Mouse (Mus musculus) A20 (cell line): ENCODE measurements at regions not wholly inside any gene's neighbourhood (a gene's known extent, or its start where the extent isn't known, plus 50 kb on each side); places are given as distances from the start of the nearest gene placed in this dataset.

ENCODE experiments used
- DNase-seq: peaks from one replicate; pipeline ENCODE4 v3.0.0-alpha.2; 2011; ENCODE audit warnings: low read depth, low spot score

DNA sequence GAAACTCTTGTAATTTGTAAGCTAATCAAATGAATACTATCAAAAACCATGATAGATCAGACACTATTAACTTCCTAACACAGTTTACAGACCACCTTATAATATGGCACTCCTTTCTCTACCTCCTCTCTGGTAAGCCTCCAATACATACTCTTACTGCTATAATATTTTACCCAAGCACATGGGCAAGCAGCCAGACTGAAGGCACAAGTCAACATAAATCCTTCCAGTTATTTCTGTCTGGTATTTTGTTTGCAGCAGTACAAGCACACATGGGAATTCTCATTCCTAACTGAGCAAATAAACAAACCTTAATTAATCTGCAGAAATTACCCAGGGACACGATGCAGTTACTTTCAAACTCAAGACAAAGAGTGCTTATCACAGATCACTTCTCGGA, 210.7 kb upstream of the Zc3h12c start:
- no peak for DNase-seq

DNA sequence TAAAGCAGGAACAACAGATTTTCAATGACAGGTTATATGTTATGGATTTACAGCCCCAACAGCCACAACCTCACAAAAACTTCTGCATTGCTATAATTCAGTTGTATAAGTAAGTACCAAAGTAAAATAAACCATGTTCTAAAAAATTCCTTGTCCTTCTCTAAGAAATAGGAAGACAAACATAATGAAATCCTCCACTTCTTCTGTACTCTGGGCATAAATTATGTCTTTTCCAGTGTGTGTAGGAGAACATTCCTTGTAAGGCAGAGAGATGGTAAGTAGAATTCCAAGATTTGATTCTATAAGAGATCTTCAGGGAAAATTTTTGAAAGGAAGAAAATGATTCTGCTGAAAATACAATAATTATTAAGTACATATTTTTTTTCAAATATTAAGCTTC, 209.4 kb upstream of the Zc3h12c start:
- DNase-seq: no peak

GRCm38 (mm10) chr9:52376914-52377313, 208.5 kb upstream of the Zc3h12c start:
- DNase-seq: no peak

DNA sequence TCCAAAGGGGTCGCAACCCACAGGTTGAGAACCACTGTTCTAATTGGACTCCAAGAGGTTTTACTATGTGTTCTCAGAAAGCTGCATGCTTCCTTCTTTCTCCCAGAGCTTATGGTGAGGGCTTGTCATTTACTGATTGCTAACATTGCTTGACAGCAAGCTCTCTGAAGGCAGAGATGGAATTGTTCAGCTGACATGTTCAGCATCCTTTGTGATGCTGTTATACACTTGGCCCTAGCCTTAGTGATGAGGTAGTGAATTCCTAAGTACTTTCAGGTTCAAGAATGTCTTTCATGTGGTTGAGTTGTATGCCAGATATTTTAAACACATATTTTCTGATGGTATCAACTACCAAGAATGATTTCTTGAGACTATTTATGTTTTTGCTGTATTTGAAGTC, 202.9 kb upstream of the Zc3h12c start:
- DNase-seq: no peak

DNA sequence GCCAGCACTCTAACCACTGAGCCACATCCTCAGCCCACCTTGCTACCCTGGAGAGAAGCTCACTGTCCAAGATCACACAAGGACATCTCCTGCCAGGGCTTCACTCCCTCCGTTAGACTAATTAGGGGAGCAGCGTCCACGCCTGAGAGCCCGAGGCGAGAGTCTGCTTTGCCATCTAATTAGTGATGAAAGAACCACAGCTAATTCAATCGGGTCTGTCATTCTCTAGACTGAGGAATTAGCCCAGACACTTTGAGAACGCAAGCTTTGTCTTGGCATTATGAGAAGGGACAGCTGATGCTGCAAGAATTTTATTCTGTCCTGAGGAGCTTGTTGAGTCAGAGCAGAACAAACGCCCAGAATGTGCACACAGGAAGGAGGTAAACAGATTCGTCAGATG, 200.5 kb upstream of the Zc3h12c start:
- DNase-seq: no peak

DNA sequence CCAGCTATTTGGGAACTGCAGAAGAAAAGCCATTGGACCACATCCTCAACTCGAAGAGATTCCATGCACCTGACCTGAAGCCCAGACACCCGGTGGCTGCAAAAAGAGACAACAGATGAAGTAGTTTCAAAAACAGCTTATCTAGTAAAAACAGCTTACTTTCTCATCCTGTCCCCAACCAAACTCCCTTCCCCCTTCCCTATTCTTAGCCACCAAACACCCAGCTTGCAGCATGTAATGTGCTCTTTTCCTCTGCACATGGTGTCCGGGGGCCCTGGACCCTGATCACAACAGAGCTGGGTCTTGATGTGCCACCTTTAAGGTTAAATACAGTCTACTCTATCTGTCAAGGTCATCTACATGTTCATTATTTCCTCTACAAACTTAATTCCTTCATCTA, 199.7 kb upstream of the Zc3h12c start:
- DNase-seq: no peak

DNA sequence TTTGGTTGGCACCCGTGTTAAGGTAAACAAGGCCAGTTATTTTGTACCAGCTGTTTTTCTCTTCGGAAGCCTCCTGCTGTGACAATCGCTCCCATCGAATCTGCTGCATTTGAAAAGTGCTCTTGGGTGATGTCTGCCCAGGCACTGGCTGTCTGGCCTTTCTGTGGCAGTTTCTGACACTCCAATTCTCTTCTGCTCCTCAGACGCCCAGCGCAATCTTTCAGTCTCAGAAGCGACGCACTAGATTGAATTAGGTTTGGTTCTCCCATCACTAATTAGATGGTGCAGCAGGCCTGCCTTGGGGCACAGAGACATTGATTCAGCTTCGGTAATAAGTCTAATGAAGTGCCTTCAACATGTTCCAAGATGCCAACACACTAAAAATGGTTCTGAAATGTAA, 197.7 kb upstream of the Zc3h12c start:
- DNase-seq: no peak

DNA sequence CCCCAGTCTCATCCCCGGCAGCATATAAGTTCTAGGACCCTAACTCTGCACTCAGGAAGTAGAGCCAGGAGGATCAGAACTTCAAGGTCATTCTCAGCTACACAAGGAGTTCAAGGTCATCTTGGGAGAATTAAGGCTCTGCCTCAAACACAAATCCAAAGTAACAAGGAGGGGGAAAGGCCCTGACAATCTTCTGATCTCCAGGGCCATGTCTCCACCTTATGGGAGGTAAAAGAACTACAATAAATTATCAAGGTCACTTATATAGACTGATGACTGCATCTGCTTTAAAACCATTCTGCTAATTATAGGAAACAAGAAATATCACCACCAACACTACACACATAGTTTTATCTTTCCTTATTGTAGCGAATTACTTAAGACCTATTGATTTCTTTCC, 193.2 kb upstream of the Zc3h12c start:
- DNase-seq: peak; percentile 16

- no peak for DNase-seq
Observed at GRCm38 (mm10) chr9:52359416-52359815, 191.0 kb upstream of the Zc3h12c start.

DNA sequence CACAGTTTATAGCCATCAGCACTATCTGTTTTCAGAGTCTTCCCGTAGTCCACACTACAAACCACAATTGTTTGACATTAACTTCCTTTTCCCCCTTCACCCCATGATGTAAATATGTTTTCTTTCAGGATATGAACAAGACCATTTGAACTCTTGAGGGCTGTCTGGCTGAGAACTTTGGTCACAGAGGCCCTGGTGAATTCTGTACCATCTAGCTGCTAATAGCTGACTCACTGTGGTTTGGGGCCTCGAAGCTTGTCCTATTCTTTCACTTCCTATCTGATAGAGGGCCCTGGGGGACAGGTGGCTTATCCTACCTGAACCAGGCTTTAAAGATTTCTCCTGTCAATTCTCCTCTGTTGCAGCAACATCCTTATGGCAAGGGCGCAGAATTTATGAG, 188.2 kb upstream of the Zc3h12c start:
- peak; percentile 25 for DNase-seq

DNA sequence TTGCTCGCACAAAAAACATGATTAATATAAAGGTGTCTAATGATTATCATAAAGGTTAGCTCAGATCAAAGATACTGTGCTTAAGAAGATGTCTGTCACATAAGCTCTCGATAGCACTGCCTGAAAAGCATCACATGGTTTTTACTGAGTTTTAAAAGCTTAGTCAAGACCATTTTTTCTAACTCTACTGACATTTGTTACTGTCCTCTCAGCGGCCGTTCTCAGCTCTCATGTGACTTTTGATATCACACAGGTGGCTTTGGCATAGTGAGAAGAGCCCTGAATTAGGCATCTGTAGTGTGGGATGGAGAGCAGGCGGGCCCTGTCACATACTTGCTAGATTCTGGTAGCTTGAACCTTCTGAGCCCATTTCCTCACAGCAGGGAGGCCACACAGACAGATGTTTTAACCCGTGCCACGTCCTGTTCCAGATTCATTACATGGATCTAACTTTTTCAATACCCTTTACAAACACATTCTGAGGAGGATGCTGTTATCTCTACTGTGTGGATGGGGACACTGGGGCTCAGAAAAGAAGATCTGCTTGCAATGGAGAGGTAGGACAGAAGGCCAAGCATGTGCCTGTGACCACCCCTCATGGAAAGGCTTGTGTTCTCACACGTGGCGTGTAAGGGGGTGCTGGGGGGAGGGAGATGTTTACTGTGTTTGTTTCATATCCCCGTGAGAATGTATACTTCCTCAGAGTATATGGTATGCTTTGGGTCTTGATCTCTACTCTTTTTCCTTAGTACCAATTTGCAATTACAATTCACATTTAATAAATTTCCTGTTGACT, 187.0 kb upstream of the Zc3h12c start:
- no peak for DNase-seq

DNA sequence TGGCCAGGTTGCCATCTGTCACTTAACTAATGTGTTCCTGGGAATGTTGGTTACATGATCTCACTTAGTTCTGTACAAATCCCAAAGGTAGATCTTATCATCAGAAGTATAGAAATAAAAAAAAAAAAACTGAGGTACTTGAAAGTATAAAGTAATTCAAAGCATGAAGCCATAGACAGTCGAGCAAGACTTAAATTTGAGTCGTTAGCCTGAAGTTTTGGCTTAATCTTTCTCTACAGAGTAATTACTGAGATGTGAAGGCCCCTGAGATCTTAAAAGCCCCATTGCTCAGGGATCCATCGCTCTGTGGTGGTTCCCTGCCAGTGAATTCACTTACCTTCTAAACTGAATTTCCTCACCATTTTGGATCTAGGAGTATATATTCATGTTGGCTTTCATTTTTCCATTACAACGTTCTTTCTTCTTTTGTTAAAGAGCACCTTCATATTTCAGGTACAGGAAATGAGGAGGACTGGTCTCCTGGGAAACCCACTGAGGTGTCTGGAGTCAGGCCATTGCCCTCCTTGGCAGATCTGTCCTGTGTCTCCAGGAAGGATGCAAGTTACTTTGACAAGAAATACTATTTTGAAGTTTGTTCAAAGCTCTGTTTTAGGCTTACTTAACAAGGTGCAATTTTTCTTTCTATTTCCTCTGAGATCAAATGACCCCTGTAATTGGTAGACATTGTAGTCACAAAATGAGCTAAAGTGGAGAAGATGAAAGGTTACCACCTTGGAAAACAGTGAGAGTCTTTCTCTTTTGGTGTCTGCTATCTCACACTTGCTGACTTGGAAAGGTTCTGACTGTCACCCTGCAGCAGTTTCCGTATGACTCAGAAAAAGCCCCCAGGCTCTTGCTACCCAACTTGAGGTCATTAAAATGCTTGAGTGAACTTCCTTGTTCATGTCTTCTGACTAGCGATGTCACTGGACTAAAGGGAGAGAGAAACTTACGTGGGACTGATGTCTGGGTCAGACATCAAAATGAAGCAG, 180.5 kb upstream of the Zc3h12c start:
- no peak for DNase-seq

DNA sequence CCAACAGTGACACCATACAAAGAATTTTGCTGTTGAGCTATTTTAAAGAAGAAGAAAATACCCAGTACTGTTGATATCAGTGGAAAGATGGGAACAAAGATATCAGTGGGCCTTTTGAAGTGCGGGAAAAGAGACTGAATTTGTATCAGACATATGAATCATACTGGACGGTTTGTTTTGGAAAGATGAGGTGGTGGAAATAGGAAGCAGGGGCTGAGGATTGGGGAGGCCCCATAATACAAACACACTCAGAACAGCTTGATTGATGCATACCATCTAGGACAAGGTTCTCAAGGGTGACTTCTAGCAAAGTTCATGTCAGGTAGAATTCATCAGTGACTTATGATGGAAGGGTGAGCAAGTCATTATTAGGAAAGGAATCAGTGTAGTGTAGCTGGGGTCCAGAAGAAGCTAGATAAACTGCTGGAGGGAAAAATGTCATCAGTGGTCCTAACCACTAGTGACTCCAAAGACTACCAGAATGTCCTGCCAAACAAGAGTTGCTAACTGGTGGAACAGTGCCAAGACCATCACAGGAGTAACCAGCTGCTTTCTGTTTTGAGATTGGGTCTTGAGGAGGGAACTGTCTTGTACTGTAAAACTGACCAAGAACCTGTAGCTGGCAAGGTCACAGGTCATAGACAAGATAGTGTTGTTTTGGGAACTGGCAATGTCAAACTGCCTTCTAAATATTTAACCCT, 176.0 kb upstream of the Zc3h12c start:
- DNase-seq: no peak

DNA sequence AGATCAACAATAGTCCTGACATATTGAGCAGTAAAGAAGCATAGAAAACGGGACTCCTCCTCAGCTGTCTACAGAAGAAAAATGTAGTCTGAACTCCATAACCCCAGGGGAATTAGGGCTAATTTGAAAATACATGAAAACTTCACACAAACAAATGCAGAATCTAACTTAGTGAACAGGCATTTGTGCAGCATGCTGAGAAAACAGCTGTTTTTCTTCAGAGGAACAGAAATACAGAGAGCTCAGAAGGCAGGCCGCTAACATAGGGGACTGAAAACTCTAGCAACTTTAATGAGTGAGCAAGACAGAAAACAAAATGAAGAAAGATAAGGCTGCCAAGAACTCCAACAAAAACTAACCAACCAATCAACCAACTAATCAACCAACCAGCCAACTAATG, 172.7 kb upstream of the Zc3h12c start:
- no peak for DNase-seq

GRCm38 (mm10) chr9:52337786-52338322, 169.5 kb upstream of the Zc3h12c start:
- DNase-seq: no peak

- DNase-seq: no peak
Observed at GRCm38 (mm10) chr9:52334767-52335166, 166.4 kb upstream of the Zc3h12c start.

DNA sequence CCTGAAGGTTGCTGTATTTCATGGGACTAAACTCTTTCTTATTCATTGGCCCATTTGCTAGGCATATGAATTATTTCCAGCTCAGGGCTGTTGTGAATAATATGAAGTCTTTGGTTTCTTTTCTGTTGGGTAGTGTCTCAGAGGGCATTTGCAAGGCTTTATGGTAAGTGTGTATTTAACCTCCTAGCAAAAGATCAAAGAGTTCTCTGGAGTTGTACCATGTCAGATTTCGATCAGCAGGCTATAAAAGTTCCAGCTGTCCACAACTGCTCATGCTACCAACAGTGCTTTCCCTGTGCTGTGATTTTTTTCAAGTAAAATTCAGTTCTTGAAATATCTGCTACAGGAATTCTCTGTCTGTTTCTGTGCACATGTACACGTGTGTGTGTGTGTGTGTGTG, 165.5 kb upstream of the Zc3h12c start:
- DNase-seq: no peak

DNA sequence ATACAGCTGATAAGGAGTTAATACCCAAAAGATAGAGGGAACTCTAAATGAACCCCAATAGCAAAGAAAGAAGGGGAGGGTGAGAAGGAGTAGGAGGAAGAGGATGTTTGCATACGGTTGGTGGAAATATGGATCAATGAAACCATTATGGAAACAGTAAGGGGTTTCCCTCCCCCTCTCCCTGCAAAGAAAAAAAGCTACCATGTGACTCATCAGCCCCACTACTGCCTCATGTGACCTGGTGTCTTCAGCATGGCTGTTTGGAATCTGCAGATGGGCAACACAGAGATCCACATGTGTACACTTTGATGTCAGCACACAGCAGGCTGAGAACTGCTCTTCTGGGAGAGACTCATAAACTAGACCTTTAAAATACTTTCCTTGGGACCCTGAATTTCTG, 163.4 kb upstream of the Zc3h12c start:
- no peak for DNase-seq

GRCm38 (mm10) chr9:52330652-52331051, 162.3 kb upstream of the Zc3h12c start:
- DNase-seq: no peak

GRCm38 (mm10) chr9:52324347-52324746, 156.0 kb upstream of the Zc3h12c start:
- no peak for DNase-seq

DNA sequence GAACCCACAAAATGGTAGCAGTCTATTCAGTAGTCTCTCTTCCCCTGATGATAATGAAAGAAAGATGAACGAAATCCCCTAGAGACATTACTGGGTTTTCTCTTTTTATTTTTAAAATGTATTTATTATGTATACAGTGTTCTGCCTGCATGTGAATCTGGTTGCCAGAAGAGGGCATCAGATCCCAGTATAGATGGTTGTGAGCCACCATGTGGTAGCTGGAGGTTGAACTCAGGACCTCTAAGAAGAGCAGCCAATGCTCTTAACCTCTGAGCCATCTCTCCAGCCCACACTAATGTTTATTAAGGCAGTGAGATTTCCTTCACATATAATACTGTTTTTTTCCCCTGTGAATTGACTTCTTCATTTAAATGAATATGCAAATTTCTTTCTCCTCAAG, 155.4 kb upstream of the Zc3h12c start:
- peak; percentile 34 for DNase-seq

DNA sequence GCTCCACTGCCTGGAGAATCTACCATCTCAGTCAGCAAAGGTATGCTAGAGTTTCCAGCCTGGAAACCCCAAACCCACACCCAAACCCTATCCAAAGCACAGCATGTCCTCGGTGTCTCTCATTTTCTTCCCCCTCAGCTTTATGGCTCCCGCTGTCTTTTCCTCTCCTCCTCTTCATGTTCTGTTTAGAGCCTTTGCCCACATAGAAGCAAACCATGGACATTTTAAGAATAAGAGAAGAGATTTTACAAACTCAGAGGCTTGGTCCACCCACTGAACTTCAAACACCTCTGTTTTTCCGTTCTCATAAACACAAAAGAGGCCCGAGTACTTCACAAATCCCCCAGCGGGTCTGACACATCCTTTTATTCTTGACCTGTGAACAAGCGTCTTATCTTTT, 154.9 kb upstream of the Zc3h12c start:
- no peak for DNase-seq
